Mouse (Mus musculus): ENCODE measurements around the gene Rap1a. TPM values are rescaled to one million over a fixed set of nuclear protein-coding genes. Genes with fewer than 3 reads are reported as not detected.
A peak's percentile ranks its signal among the peaks of the same experiment; 100 is the strongest.

Gene Rap1a
- total RNA-seq, 2 experiments from 2014 or later = 103 to 105 TPM

- DNase-seq (ENCODE audit: low spot score) = no peak
- intact Hi-C loops (cut with DNase I) = no loop called here
Measured at GRCm38 (mm10) chr3:105808179-105809037, 7.3 kb upstream of the Rap1a start.

GRCm38 (mm10) chr3:105807672-105808071 is 6.5 kb upstream of the Rap1a start:
- intact Hi-C loops (cut with DNase I) = no loop called here
- no peak for DNase-seq (ENCODE audit: low spot score)

- intact Hi-C loops (cut with DNase I) = no loop called here
- DNase-seq (ENCODE audit: low spot score) = no peak
Measured at GRCm38 (mm10) chr3:105806519-105807249, 5.5 kb upstream of the Rap1a start.

GRCm38 (mm10) chr3:105803600-105803999 is 2.5 kb upstream of the Rap1a start:
- intact Hi-C loops (cut with DNase I) = loop anchor here (5.0 kb wide), 1 partner anchor 66 kb away; no protein-coding TSS in a partner anchor
- DNase-seq (ENCODE audit: low spot score) = no peak

GRCm38 (mm10) chr3:105800675-105801190 is 403 bp downstream of the Rap1a start:
- intact Hi-C loops (cut with DNase I) = loop anchor here (2.0 to 5.0 kb wide), 2 partner anchors 24 to 63 kb away; no protein-coding TSS in a partner anchor
- peak; percentile 6 for DNase-seq (ENCODE audit: low spot score)

- DNase-seq (ENCODE audit: low spot score) = no peak
- intact Hi-C loops (cut with DNase I) = loop anchor here (2.0 to 5.0 kb wide), 2 partner anchors 25 to 63 kb away; no protein-coding TSS in a partner anchor
Measured at GRCm38 (mm10) chr3:105800156-105800674, 921 bp downstream of the Rap1a start.

GRCm38 (mm10) chr3:105799375-105799774 is 1.8 kb downstream of the Rap1a start:
- no peak for DNase-seq (ENCODE audit: low spot score)
- intact Hi-C loops (cut with DNase I) = no loop called here

- intact Hi-C loops (cut with DNase I) = no loop called here
- no peak for DNase-seq (ENCODE audit: low spot score)
Measured at GRCm38 (mm10) chr3:105798770-105799169, 2.4 kb downstream of the Rap1a start.

- intact Hi-C loops (cut with DNase I) = no loop called here
- DNase-seq (ENCODE audit: low spot score) = no peak
Measured at GRCm38 (mm10) chr3:105797427-105797826, 3.7 kb downstream of the Rap1a start.

GRCm38 (mm10) chr3:105796761-105797160 is 4.4 kb downstream of the Rap1a start:
- no peak for DNase-seq (ENCODE audit: low spot score)
- intact Hi-C loops (cut with DNase I) = no loop called here

GRCm38 (mm10) chr3:105794309-105794708 is 6.8 kb downstream of the Rap1a start:
- intact Hi-C loops (cut with DNase I) = no loop called here
- DNase-seq (ENCODE audit: low spot score) = no peak

GRCm38 (mm10) chr3:105792309-105792708 is 8.8 kb downstream of the Rap1a start:
- intact Hi-C loops (cut with DNase I) = no loop called here
- no peak for DNase-seq (ENCODE audit: low spot score)

- intact Hi-C loops (cut with DNase I) = no loop called here
- no peak for DNase-seq (ENCODE audit: low spot score)
Measured at GRCm38 (mm10) chr3:105791129-105791528, 10.0 kb downstream of the Rap1a start.

- intact Hi-C loops (cut with DNase I) = no loop called here
- no peak for DNase-seq (ENCODE audit: low spot score)
Measured at GRCm38 (mm10) chr3:105790338-105790737, 10.8 kb downstream of the Rap1a start.

GRCm38 (mm10) chr3:105789776-105790175 is 11.4 kb downstream of the Rap1a start:
- no peak for DNase-seq (ENCODE audit: low spot score)
- intact Hi-C loops (cut with DNase I) = no loop called here

GRCm38 (mm10) chr3:105787328-105787727 is 13.8 kb downstream of the Rap1a start:
- DNase-seq (ENCODE audit: low spot score) = no peak
- intact Hi-C loops (cut with DNase I) = no loop called here

- DNase-seq (ENCODE audit: low spot score) = no peak
- intact Hi-C loops (cut with DNase I) = no loop called here
Measured at GRCm38 (mm10) chr3:105785865-105786264, 15.3 kb downstream of the Rap1a start.

- intact Hi-C loops (cut with DNase I) = no loop called here
- DNase-seq (ENCODE audit: low spot score) = no peak
Measured at GRCm38 (mm10) chr3:105783809-105784208, 17.3 kb downstream of the Rap1a start.

GRCm38 (mm10) chr3:105782406-105782805 is 18.7 kb downstream of the Rap1a start:
- DNase-seq (ENCODE audit: low spot score) = no peak
- intact Hi-C loops (cut with DNase I) = no loop called here

- DNase-seq (ENCODE audit: low spot score) = no peak
- intact Hi-C loops (cut with DNase I) = no loop called here
Measured at GRCm38 (mm10) chr3:105777997-105778396, 23.1 kb downstream of the Rap1a start.

Data from heart, postnatal 25 days (tissue).